Mouse (Mus musculus): Measurements from ENCODE around the gene Dnmbp. TPM values are rescaled to one million over a fixed set of nuclear protein-coding genes. Genes with fewer than 3 reads are reported as not detected.

The Dnmbp gene
- total RNA-seq, 1 experiment from 2014 or later = 15.9 TPM

DNA sequence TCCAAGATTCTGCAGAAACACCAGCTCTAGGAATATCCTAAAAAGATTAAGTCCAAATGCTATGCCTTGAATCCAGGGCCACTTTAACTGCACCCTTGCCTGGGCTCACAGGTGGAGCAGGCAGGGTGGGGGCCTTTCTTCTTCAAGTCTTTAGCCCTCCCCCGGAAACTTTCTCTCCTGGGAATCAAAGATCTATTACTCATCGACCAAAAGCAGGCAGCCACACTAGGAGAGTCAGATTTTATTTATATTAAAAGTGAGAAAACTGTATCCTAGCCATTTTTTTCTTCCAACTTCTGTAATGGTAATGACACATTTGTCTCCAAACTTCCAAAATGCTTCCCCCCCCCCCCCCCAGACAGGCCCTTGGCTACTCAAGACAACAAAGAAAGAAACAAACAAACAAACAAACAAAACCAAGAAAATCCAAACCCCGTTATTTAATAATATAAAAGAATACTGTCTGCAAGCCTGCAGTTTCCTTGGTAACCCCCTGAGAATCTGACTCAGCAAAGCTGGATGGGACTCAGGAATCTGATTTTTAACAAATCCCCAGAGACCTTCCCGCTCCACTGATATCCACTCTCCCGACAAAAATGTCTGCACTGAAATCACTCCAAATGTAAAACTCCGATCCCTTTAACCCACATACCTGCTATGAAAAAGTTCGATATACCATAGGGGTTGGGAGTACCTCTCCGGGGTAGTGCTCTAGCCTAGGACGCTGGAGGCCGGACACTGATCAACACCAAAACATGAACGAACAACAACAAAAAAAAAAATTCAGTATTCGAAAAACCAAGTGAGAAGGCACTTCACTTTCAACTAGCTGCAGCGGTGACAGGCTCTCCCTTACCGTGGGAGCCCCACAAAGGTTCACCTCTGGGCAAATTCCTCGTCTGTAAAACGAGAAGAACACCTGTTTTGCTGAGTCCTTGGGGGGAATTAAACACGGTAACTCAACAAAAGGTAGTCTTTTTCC lies 61.6 kb downstream of the Dnmbp start:
- no peak for DNase-seq

DNA sequence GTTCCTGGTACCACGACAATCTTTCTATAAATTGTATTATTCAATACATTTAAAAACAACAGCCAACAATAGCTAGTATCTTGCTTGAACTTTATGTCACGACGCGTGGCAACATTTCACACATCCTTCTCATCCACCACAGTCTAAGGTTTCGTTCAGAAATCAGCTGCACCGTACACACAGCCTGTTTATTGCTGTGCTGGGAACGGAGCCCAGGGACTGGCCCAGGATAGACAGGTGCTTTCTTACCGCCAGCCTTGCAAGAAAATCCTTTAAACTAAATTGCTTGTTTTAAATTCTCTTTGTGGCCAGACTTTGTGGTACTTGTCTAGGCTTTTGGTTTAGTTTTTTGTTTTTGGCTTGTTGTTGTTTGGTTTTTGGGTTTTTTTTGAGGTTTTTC lies 62.6 kb downstream of the Dnmbp start:
- DNase-seq = no peak

GRCm38 (mm10) chr19:43875996-43876395 lies 64.0 kb downstream of the Dnmbp start:
- DNase-seq = no peak

DNA sequence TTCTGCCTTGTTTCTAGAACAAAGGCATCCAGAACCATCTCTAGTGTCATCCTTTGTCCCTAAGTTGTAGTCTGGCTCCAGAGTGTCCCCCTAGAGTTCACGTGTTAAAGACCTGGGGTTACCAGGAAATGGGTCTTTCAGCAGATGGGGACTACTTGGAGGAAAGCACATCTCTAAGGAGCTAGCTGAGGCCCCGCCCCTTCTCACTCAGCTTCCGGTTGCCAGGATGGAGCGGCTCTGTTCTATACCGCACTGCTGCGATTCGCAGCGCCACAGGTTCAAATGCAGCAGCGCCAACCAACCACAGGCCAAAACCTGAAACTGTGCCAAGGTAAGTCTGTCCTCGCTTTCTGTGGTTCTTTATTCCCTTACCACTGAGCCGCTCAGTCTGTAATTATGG lies 65.6 kb downstream of the Dnmbp start:
- DNase-seq = no peak

DNA sequence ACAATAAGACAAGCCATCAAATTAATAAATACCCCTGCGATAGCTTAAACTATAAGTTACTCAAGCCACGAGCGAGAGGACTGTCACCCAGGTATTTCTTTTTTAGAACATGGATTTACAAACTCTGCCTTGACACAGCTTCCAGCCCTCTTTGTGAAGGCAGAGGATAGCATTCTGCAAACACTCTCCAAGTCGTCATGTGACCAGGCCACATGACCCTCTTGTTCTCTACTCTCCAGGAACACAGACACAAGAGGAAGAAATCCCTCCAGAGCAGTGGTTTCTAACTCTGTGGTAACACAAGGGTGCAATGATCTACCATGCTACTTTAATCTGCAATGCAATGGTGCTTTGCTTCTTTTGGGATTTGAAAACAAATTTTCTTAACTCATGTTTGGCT lies 69.6 kb downstream of the Dnmbp start:
- DNase-seq = no peak

DNA sequence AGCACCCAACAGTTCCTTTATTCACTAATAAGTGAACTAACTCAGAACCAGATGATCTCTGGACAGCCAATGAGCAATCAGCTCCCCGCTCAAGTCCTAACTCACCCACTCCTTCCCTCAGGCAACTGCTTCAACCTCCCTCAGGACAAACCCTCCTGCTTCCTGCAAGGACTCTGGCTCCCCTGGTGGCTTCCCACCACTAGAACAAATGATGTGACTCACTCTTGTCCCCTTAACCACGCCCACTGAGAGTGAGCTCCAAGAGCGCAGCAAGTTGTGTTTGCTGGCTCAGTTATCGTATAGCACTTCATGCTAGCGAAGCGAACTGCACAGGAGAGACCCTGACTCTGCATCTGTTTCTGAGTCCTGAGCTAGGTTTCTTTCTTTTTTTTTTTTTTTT lies 82.6 kb downstream of the Dnmbp start:
- no peak for DNase-seq

DNA sequence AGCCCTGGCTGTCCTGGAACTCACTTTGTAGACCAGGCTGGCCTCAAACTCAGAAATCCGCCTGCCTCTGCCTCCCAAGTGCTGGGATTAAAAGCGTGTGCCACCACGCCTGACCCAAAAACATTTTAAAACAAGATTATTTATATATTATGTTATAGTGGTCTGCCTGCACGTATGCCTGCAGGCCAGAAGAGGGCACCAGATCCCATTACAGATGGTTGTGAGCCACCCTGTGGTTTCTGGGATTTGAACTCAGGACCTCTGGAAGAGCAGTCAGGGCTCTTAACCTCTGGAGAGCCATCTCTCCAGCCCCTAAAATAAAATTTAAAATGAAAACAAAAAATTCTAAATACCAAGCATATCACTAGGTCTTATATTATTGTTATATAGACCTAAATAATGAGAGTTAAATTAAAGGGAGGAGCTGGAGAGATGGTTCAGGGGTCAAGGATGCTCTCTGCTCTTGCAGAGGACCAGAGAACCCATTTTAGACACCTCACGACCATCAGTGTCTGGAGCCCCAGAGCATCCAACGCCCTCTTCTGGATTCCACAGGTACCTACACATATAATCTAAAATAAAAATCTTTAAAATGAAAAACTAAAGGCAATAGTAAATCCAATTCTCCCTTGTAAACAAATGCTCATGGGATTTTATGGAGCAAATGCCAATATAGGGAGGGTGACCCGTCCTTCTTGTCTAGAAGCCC lies 87.0 kb downstream of the Dnmbp start:
- no peak for DNase-seq

DNA sequence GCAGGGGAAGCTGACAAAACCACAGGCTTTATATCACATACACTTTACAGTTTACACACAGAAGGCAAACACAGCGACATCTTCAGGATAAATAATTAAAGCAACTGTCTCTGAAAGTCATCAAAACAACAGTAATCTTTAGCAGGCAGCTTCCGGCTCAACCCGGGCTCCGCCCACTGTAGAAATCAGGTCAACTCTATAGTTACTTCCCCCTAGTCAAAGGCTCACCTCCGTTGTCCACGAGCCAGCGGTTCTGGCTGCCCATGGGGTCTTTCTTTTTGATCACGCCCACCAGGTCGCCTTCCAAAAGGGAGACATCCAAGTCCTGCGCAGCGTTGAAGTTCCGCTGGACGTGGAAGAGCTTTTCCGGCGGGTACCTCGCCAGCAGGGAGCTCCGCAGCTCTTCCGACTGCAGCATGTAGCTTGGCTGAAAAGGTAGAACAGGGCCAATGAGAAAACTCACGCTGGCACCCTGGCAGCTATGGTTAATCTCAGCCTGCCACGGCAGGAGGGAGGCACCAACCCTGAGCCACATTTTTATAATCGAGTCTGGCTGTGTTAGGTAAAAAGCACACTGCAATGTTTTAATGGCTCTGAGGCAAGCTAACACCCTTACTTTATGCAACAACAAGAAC lies 87.9 kb downstream of the Dnmbp start:
- no peak for DNase-seq

DNA sequence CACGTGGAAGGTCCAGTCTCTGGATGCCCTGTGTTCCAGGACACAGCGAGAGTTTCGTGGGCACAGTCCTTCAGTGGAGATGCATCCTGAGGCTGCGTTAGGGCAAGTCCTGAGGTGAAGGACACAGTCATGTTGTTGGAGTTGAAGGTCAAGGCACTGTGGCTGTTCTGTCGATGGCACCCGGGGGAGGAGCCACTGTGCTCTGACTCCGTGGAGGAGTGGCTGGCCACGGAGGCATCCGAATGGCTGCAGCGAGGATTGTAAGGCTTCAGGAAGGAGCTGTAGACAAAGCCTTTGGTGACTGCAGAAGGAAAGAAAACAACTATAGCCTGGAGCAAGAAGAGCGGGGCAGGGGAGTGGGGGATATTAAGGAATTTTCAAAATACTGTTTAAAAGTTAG lies 90.0 kb downstream of the Dnmbp start:
- peak; percentile 30 for DNase-seq

DNA sequence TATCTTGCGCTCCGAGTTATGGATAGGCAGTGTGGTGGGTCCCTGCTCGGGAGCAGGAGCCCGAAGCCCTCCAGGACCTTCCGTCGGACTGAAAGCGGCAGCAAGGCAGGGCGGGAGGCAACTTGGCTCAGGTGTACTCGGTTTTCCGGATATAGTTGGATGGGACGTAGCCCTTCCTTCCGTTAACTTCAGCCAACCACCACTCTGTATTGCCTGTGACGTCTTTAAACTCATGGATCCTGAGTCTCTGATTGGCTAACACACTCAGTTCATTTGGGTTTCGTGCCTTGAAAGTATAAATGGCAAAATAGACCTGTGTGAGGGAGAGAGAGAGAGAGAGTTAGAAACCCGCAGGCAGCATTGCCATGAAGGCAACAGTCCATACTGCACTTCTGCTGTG lies 92.0 kb downstream of the Dnmbp start:
- no peak for DNase-seq

GRCm38 (mm10) chr19:43847056-43847455 lies 92.9 kb downstream of the Dnmbp start:
- no peak for DNase-seq

- no peak for DNase-seq
Measured at GRCm38 (mm10) chr19:43845331-43845908, 94.6 kb downstream of the Dnmbp start.

DNA sequence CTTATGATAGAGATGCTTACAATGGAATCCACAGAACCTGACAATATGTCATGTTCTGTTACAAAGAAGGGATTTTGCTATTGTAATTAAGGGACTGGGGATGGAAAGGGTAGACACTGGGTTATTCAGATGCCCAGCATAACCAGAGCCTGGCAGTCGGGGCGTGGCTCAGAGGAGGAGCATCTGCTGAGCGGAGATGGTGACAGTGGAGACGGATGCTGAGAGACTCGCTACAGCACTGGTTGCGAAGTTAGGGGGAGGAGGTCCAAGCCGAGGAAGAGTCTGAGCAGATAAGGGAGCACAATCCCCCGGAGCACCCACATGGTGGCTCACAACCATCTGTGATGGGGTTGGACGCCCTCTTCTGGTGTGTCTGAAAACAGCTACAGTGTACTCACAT lies 96.8 kb downstream of the Dnmbp start:
- no peak for DNase-seq

DNA sequence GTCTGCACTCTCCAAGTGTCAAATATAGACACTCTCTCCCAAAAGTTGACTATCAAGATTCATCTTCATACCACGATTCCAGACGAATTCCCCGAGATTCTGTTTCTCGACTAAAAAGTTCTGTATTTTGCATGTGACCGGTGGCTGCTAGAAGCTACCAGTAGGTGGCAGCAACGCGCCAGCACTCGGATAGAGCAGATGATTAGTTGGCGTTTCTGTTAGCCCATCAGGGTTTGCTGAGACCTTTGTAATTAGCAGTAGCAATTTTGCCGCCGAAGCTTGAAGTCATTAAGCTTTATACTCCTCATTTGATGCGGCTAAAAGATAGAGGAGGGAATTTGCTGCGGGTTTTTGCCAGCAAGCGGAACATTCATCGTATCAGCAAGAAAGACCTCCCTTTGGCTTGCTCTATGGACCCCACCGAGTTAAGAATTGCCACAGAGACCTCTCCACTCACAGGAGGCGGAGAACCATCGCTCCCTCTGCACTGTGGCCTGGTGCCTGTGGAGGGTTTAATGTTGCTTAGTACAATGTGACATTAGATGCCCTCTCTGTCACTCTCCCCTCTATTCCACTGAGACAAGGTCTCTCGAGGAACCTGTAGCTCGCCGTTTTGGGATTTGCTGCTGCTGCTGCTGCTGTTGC lies 107.4 kb downstream of the Dnmbp start:
- peak; percentile 74 for DNase-seq

- no peak for DNase-seq
Measured at GRCm38 (mm10) chr19:43826855-43827254, 113.1 kb downstream of the Dnmbp start.

- DNase-seq = peak; percentile 65
Measured at GRCm38 (mm10) chr19:43815661-43816414, 124.2 kb downstream of the Dnmbp start.

DNA sequence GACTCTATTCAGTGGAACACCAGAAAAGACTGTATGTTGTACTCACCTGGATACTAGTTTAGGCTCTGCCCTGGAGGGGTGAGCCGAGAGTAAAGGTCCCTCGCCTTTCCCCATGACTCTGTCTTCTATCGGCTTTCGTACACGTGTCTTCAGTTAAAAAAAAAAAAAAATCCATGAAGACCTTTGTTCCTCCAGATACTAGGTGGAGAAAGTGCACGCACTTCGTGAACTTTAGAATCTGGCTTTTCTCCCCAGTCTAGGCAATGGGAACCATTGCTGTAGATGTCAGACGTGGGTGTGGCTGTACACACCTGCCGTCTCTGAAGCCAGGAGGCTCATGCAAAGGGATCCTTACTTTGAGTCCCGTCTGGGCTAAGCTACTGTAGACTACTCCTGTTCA lies 126.7 kb downstream of the Dnmbp start:
- DNase-seq = no peak

GRCm38 (mm10) chr19:43811419-43811818 lies 128.6 kb downstream of the Dnmbp start:
- DNase-seq = no peak

GRCm38 (mm10) chr19:43809331-43809730 lies 130.7 kb downstream of the Dnmbp start:
- no peak for DNase-seq

DNA sequence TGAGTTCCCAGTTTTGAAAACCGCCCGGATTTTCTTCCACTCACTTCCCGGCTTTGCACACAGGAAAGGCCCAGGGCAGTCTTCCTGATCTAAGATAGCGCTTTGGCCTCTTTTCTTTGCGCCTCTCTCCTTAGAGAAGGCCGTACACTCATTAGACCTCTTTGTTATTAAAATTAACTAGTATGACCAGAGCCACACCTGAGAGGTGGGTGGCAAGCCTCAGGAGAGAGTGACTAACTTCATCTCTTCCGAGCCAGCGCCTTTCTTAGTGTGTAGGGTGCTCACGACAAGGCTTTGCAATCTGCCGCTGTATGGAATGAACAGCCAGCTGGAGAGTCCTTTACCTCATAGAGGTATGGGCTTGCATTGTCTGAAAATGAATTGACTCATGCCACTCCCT lies 136.1 kb downstream of the Dnmbp start:
- no peak for DNase-seq

DNA sequence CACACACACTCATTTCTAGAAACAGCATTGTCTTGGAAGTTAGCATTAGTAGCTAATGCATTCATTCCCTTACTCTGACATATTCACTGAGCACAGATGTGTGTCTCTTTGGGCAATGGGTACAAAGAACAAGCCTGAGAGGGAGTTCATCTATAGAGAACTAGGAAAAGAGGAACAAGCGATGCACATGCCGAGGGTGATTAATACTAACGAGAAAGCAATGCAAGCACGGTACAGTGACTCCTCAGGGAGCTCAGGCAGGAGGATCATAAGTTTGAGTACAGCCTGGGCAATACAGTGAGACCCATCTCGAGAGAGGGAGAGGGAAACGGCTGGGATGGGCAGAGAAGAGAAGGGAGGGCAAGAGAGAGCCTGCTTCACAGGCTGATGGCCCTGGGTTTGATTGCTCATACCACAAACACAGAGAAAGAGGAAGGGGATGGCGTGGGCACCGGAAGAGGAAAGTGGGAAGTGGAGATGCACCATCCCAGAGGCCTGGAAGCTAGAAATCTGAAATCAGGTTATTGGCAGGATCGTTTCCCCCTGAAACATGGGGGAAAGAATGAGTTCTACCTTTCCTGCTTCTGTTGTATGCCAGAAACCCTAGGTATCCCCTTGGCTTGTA lies 138.5 kb downstream of the Dnmbp start:
- no peak for DNase-seq

Data from adrenal gland, postnatal 25 days (tissue).